Mouse (Mus musculus) heart, embryonic 15.5 days (tissue): ENCODE measurements around the gene Crip2. TPM values are rescaled to one million over a fixed set of nuclear protein-coding genes. Genes with fewer than 3 reads are reported as not detected.

ENCODE experiments used
- ATAC-seq: fragments of 200-750 bp; cut with Nextera tagmentation; replicated peaks from 2 replicates; pipeline ENCODE4 v1.8.0; 2017; ENCODE audit warnings: low read depth, moderate TSS enrichment; ENCODE audit not compliant: insufficient number of reproducible peaks, insufficient read depth, low FRiP score
- H3K27ac ChIP-seq: fragments of 300-500 bp; sonication (generic); 2 replicates; pipeline ENCODE4 v1.5.1; 2015; ENCODE audit warnings: mild to moderate bottlenecking, inconsistent platforms
- H3K27me3 ChIP-seq: fragments of 300-500 bp; sonication (generic); 2 replicates; pipeline ENCODE4 v1.6.1; 2015; ENCODE audit warnings: inconsistent platforms
- H3K36me3 ChIP-seq: fragments of 300-500 bp; sonication (generic); 2 replicates; pipeline ENCODE4 v1.6.1; 2015; ENCODE audit warnings: mild to moderate bottlenecking, inconsistent platforms
- H3K4me1 ChIP-seq: fragments of 300-500 bp; sonication (generic); replicated peaks from 2 replicates; pipeline ENCODE4 v1.6.1; 2015; ENCODE audit warnings: inconsistent platforms
- H3K4me2 ChIP-seq: fragments of 300-500 bp; sonication (generic); 2 replicates; pipeline ENCODE4 v1.6.1; 2015; ENCODE audit warnings: inconsistent platforms, mild to moderate bottlenecking, moderate library complexity
- H3K4me3 ChIP-seq: fragments of 300-500 bp; sonication (generic); 2 replicates; pipeline ENCODE4 v1.5.1; 2015; ENCODE audit warnings: mild to moderate bottlenecking, inconsistent platforms
- H3K9ac ChIP-seq: fragments of 300-500 bp; sonication (generic); 2 replicates; pipeline ENCODE4 v1.6.1; 2015; ENCODE audit warnings: mild to moderate bottlenecking, inconsistent platforms
- H3K9me3 ChIP-seq: fragments of 300-500 bp; sonication (generic); replicated peaks from 2 replicates; pipeline ENCODE4 v1.6.1; 2016; ENCODE audit warnings: inconsistent platforms
- WGBS: fragments of 180-500 bp; shearing (Covaris S2); methylation state at CpG from one replicate; pipeline ENCODE4 v1.1.7; 2015; ENCODE audit warnings: mixed read lengths; 5-methylcytosine and 5-hydroxymethylcytosine counted together
- polyA plus RNA-seq: library from polyadenylated mRNA; unstranded; fragments of >200 nt; fragmentation: Nextera tagmentation; extraction: Ambion mirVana; gene quantifications from 2 replicates; pipeline ENCODE4 v1.2.1, GENCODE M21; 2015

The Crip2 gene
- polyA plus RNA-seq, 1 experiment from 2014 or later = 1,711 TPM

DNA sequence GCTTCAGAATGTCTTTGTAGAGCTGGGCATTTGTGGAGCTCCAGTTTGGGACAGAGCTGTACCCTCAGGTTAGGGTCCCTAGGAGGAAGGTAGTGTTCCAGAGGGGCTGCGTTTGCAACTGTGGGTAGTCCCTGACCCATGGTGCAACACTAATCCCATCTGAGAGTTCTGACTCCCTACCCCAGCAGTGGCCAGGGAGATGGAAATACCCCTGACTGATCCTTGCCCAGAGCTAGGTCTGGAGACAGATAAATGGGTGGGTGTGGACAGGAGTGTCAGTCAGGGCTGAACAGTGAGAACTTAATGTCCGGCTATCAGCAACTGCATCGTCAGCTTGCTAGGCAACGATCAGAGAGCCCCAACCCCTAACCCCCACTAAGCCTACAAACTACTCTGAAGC is 10.6 kb downstream of the Crip2 start:
- H3K4me1 ChIP-seq = peaks cover 87% of the 10 kb centered on the region
- H3K9ac ChIP-seq = no peak overlapping the region
- H3K4me3 ChIP-seq = no peak overlapping the region
- H3K36me3 ChIP-seq = peaks cover 4% of the 10 kb centered on the region
- H3K27me3 ChIP-seq = no peaks in the 10 kb centered on the region
- no peaks in the 10 kb centered on the region for H3K9me3 ChIP-seq
- no peak overlapping the region for H3K27ac ChIP-seq
- ATAC-seq = no peak
- 64% methylated on average over 4 of the region's 4 CpGs for WGBS
- H3K4me2 ChIP-seq = peak overlapping the region; percentile 89; the same call in 1 of the 2 replicates

DNA sequence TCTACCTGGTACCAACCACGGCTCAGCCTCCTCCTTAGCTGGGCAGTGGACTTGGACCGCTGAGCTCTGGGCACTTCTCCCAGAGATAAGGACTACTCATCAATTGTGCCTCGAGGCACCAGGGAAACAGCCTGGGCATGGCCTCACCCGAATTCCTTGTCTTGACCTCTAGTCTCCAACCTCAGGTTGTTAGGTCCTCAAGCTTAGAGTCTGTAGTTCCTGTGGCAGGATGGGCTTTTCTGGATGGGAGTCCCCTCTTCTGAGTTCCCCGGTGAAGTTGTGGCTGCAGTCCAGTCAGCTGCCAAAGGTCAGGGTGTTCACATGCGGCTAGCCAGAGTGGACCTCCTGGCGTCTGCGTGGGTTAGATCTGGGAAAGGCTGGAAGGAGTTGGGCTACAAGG is 11.0 kb downstream of the Crip2 start:
- no peaks in the 10 kb centered on the region for H3K27me3 ChIP-seq
- peaks cover 84% of the 10 kb centered on the region for H3K4me1 ChIP-seq
- ATAC-seq = no peak
- no peaks in the 10 kb centered on the region; the same call in 1 of the 2 replicates for H3K36me3 ChIP-seq
- peak overlapping the region; percentile 89 for H3K4me2 ChIP-seq
- H3K9me3 ChIP-seq = no peaks in the 10 kb centered on the region
- H3K27ac ChIP-seq = no peak overlapping the region
- peak overlapping the region; percentile 67 for H3K4me3 ChIP-seq
- H3K9ac ChIP-seq = no peak overlapping the region
- WGBS = 55% methylated on average over 8 of the region's 8 CpGs

DNA sequence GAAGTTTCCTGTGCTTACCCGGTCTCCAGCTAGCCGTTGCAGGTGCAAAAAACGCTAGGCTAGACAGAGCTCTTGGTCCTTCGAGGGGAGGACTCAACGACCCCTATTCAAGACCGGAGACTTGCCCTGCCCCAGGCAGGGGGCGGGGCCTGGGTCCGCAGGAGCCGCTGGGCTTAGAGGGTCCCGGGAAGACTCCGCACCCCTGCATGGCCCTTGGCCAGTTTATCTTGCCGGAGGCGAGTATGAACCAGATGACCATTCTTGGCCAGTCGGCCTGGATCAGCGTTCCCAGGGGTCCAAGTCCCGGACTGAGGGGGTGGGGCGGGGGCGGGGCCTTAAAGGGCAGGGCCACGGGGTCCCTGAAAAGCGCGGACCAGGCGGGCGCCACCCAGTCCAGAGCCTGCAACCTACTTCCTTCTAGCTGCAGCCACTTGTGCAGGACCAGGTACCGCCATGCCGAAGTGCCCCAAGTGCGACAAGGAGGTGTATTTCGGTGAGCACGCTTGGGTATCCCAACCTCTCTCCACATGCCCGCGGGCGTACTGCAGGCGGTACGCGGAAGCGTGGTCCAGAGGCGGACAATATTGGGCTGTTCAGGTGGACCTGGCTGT is 11.7 kb downstream of the Crip2 start:
- Histone ChIP-seq H3K27me3 (no peaks in the 10 kb centered on the region), H3K4me1 (peaks cover 81% of the 10 kb centered on the region), H3K4me2 (peak overlapping the region; percentile 89), H3K9me3 (no peaks in the 10 kb centered on the region), H3K9ac (peak overlapping the region; percentile 72), H3K36me3 (no peaks in the 10 kb centered on the region; the same call in 1 of the 2 replicates), H3K27ac (peak overlapping the region; percentile 39), H3K4me3 (peak overlapping the region; percentile 67)
- under 1% methylated on average over 36 of the region's 36 CpGs for WGBS
- ATAC-seq = no peak

DNA sequence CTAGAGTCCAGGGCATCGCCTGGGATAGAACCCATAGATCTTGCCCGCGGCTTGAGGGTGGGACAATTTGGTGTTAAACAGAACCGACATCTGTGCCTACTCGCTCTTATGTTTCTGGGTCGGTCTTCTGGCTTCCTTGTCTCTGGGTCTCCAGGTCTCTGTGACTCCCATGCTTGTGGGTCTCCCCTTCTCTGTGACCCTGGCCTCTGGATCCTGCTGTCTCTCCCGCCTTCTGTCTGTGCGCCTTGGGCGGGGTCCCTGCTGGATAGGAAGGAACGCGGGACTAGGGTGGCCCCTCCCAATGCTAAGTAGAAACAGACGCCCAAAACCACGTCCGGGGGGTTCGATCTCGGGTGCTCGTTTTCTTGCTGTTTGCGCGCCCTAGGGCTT is 12.2 kb downstream of the Crip2 start:
- Histone ChIP-seq H3K27me3 (no peaks in the 10 kb centered on the region), H3K9ac (peak overlapping the region; percentile 72), H3K9me3 (no peaks in the 10 kb centered on the region), H3K4me1 (peaks cover 81% of the 10 kb centered on the region), H3K27ac (0 out of 2 replicates have a peak overlapping the region, but pooled peaks have one; percentile 39), H3K4me2 (peak overlapping the region; percentile 89), H3K4me3 (peak overlapping the region; percentile 67), H3K36me3 (no peaks in the 10 kb centered on the region; the same call in 1 of the 2 replicates)
- ATAC-seq = no peak
- 15% methylated on average over 19 of the region's 19 CpGs for WGBS

DNA sequence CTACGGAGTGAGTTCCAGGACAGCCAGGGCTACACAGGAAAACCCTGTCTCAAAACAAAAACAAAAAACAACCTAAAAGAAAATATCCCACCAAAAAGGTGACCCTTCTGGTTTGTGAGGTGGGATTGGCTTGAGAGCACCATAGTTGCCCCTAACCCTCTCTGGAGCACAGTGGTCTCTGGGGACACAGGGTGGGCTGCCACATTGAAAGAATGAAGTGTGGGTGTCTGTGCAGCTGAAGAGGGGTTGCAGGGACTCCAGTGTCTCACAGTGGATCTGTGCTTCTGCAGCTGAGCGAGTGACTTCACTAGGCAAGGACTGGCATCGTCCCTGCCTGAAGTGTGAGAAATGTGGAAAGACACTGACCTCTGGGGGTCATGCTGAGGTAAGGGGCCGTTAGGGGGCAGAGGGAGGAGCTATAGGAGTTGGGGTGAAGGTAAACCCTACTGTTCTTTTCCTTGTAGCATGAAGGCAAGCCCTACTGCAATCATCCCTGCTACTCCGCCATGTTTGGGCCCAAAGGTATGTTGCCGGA is 13.0 kb downstream of the Crip2 start:
- H3K9me3 ChIP-seq = no peaks in the 10 kb centered on the region
- no peaks in the 10 kb centered on the region; the same call in 1 of the 2 replicates for H3K36me3 ChIP-seq
- H3K27me3 ChIP-seq = no peaks in the 10 kb centered on the region
- no peak for ATAC-seq
- H3K9ac ChIP-seq = 0 out of 2 replicates have a peak overlapping the region, but pooled peaks have one; percentile 72
- H3K4me2 ChIP-seq = peak overlapping the region; percentile 89
- no peak overlapping the region for H3K27ac ChIP-seq
- H3K4me1 ChIP-seq = peaks cover 78% of the 10 kb centered on the region
- H3K4me3 ChIP-seq = peak overlapping the region; percentile 67
- 77% methylated on average over 6 of the region's 6 CpGs for WGBS

DNA sequence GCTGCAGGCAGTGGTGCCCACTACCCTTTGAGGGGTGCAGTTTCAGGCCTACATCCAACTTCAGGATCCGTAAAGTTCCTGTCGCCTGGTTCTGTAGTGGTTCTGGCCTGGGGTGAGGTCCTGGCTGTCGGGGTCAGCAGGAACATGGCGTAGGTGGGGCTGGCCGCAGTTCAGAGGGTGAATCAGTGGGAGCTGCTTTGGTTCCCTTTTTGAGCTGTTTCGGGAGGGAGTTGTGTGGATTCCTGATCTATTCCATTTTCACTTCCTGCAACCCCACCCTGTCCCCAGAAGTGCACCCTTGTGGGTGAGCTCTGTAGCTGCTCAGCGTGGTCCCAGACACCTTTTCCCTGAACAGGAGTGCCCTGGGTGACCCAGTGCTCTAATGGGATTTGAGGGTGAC is 13.9 kb downstream of the Crip2 start:
- Histone ChIP-seq H3K36me3 (no peaks in the 10 kb centered on the region; the same call in 1 of the 2 replicates), H3K27me3 (no peaks in the 10 kb centered on the region), H3K9me3 (no peaks in the 10 kb centered on the region), H3K9ac (no peak overlapping the region), H3K4me3 (no peak overlapping the region), H3K4me2 (no peak overlapping the region), H3K4me1 (peaks cover 69% of the 10 kb centered on the region), H3K27ac (no peak overlapping the region)
- ATAC-seq = no peak
- WGBS = 88% methylated on average over 7 of the region's 7 CpGs

DNA sequence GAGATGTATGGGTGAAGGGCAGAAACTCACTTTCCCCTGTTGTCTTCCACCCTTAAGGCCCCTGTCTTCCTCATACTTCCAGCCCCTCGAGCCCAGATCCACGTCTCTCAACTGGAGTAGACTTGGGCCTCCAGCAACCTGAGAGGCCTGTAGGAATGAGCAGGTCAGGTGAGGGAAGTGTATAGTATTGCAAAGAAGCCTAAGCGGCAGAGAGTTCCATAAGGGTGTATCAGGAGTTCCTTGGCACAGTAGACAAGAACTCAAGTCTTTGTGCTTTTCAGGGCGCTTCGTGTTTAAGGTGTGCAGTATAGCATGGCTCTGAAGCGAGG is 14.7 kb downstream of the Crip2 start:
- Histone ChIP-seq H3K27ac (peak overlapping the region; percentile 90), H3K4me3 (peak overlapping the region; percentile 69), H3K9ac (peak overlapping the region; percentile 58; the same call in 1 of the 2 replicates), H3K9me3 (no peaks in the 10 kb centered on the region), H3K27me3 (no peaks in the 10 kb centered on the region), H3K4me1 (peaks cover 63% of the 10 kb centered on the region), H3K36me3 (no peaks in the 10 kb centered on the region; the same call in 1 of the 2 replicates), H3K4me2 (peak overlapping the region; percentile 90)
- ATAC-seq = no peak
- WGBS = 76% methylated on average over 6 of the region's 6 CpGs

DNA sequence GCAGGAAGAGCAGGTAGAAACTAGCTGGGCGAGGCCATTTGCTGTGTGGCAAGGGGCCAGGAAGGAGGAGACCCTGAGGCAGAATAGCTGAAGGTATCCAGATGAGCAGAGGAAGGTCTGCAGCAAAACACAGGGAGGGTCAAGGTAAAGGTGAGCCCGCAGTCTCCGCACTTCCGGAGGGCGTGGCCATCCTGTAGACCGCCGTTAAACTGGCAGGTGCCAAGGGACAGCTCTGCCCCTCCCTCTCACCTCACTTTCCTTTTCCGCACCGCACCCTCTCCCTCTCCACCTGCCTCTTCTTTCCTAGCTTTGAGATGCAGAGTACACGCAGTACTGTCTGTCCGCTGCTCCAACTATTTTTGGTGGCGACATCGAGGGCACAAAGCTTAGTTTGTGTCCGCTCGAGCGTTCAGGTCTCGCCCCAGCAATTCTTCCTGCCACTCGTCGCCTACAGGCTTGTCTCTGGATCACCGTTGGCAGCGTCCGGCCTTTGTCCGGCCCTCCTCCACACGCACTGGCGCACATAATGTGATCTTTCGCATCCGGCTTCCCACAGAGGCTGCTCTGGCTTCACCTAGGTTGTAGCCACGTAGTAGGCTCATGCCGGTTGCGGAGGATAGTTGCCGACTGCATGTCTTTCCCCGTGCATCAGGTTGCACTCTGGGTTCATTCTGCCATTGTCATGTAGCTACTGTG is 15.2 kb downstream of the Crip2 start:
- no peaks in the 10 kb centered on the region; the same call in 1 of the 2 replicates for H3K36me3 ChIP-seq
- H3K4me2 ChIP-seq = peak overlapping the region; percentile 90
- peaks cover 59% of the 10 kb centered on the region for H3K4me1 ChIP-seq
- peak overlapping the region; percentile 90 for H3K27ac ChIP-seq
- peak overlapping the region; percentile 69 for H3K4me3 ChIP-seq
- 4% methylated on average over 32 of the region's 32 CpGs for WGBS
- peak overlapping the region; percentile 58 for H3K9ac ChIP-seq
- H3K27me3 ChIP-seq = no peaks in the 10 kb centered on the region
- no peak for ATAC-seq
- H3K9me3 ChIP-seq = no peaks in the 10 kb centered on the region

DNA sequence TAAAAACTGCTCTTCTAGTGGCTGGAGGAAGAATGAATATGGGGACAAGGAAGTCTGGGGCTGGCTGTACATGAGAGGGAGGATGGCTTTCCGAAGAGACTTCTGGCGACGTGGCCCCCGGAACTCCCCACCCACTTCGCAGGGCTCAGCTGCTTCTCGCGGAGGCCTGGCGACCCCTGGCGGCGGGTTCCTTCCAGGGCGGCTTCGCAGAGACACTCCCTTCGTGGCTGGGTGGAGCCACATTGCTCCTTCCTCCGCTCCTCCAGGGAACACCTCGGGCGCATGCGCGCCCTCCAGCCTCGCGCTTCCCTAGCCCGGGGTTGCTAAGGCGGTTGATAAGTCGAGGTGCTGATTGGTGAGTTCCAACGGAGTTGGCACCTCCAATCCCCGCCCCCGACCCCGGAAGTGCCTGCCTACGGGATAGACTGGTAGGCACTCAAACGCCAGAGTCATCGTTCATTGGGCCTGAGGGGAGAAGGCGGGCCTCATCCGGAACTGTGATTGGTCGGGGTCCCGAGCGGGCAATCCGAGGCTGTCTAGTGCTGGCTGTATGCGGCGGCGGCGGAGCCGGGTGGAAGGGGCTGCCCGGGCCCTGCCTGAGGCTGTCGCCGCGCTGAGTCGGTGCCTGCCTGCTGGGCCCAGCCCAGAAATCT is 16.0 kb downstream of the Crip2 start, which contains the start of gene Tedc1:
Gene Tedc1 (plus strand): TSS at position 535 of the 653 bp plus-strand sequence.
- Histone ChIP-seq H3K27ac (peak within 1 kb of the TSS; percentile 90), H3K4me3 (peak within 1 kb of the TSS; percentile 69), H3K27me3 (no peaks in the 10 kb centered on the region), H3K9me3 (no peaks in the 10 kb centered on the region), H3K36me3 (no peaks in the 10 kb centered on the region; the same call in 1 of the 2 replicates), H3K9ac (peak within 1 kb of the TSS; percentile 61), H3K4me2 (peak within 1 kb of the TSS; percentile 90), H3K4me1 (peaks cover 51% of the 10 kb centered on the region)
- under 1% methylated on average over 46 of the region's 46 CpGs for whole genome bisulfite sequencing
- peak; percentile 93 for ATAC-seq

DNA sequence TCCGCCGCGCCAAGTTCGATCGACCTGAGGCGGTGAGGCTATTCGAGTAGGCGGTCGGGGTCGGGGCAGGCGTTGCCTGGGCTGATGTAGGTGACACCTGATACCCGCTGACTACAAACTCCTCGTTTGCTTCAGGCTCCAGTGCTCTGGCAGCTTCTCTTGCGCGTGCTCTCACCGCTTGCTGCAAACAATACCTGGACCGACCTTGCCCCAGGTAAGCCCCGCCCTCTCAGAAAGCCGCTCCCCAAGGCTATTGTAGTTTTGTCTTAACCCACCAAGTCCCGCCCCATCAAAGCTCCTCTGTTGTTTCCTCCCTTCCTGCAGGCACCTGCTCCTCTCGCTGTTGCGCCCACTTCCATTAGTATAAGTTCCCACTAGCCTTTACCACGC is 16.5 kb downstream of the Crip2 start:
- Histone ChIP-seq H3K4me3 (peak overlapping the region; percentile 69), H3K9ac (peak overlapping the region; percentile 61), H3K9me3 (no peaks in the 10 kb centered on the region), H3K27ac (peak overlapping the region; percentile 66), H3K4me2 (peak overlapping the region; percentile 90), H3K27me3 (no peaks in the 10 kb centered on the region), H3K4me1 (peaks cover 46% of the 10 kb centered on the region), H3K36me3 (no peaks in the 10 kb centered on the region; the same call in 1 of the 2 replicates)
- peak; percentile 10; the same call in 1 of the 2 replicates for ATAC-seq
- WGBS = under 1% methylated on average over 23 of the region's 23 CpGs

DNA sequence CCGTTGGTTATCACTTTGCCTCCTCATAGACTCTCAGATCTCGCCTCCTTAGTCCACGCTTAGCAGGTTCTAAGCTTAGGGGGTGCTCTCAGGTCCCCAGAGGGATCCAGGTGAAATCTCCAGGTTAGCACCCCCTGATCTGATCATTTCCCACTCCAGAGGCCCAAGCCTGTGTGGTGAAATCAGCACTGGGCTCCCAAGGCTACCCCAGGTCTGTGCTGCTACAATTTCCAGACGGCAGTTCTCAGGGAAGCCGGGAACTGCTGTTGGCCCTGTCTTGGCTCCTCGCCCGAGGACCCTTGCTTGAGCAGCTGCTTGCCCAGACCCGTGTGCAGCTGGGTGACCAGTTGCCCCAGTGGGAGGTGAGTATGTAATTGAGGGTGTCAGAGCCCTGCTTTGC is 17.0 kb downstream of the Crip2 start:
- 25% methylated on average over 8 of the region's 8 CpGs for WGBS
- Histone ChIP-seq H3K36me3 (no peaks in the 10 kb centered on the region; the same call in 1 of the 2 replicates), H3K27me3 (no peaks in the 10 kb centered on the region), H3K4me1 (peaks cover 41% of the 10 kb centered on the region), H3K4me3 (peak overlapping the region; percentile 69), H3K9ac (peak overlapping the region; percentile 61), H3K9me3 (no peaks in the 10 kb centered on the region), H3K4me2 (peak overlapping the region; percentile 90), H3K27ac (no peak overlapping the region; the same call in 1 of the 2 replicates)
- ATAC-seq = no peak
